Mouse (Mus musculus) brown adipose tissue, adult 24 weeks (tissue): Measurements from ENCODE around the gene Tbc1d1. TPM values are rescaled to one million over a fixed set of nuclear protein-coding genes. Genes with fewer than 3 reads are reported as not detected.
A peak's percentile ranks its signal among the peaks of the same experiment; 100 is the strongest.

Experiments used
- H3K27ac ChIP-seq: fragments of 200-500 bp; replicated peaks from 2 replicates; pipeline ENCODE4 v1.5.1; 2012; ENCODE audit warnings: low read depth, mild to moderate bottlenecking, low read length
- H3K4me1 ChIP-seq: fragments of 200-500 bp; 2 replicates; pipeline ENCODE4 v1.6.1; 2012; ENCODE audit warnings: low read length, mixed read lengths; ENCODE audit not compliant: control insufficient read depth, insufficient read depth, insufficient read length
- H3K4me3 ChIP-seq: fragments of 200-500 bp; 2 replicates; pipeline ENCODE4 v1.5.1; 2012; ENCODE audit warnings: low read depth, mild to moderate bottlenecking, low read length, moderate library complexity; ENCODE audit not compliant: insufficient read depth
- polyA plus RNA-seq: library from polyadenylated mRNA; stranded (reverse); fragments of >200 nt; gene quantifications from 2 replicates; pipeline ENCODE4 v1.2.4, GENCODE M21; 2012; ENCODE audit not compliant: missing spikeins, insufficient read depth, insufficient read length

Gene Tbc1d1
- polyA plus RNA-seq, 1 experiment = 5.6 TPM

DNA sequence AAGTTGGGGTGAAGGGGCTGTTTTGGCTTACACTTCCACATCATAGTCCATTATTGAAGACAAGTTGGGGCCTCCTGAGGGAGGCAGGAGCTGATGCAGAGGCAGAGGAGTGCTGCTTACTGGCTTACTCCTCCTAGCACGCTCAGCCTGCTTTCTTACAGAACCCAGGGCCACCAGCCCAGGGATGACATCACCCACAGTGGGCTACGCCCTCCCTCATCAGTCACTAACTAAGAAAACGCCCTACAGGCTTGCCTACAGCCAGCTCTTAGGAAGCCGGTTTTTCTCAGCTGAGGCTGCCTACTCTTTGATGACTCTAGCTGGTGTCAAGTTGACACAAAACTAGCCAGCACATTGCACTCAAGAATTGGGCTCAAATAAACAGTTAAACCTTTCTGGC, 126.5 kb downstream of the Tbc1d1 start:
- H3K4me3 ChIP-seq = no peak overlapping the region
- no peak overlapping the region for H3K27ac ChIP-seq
- no peaks in the 10 kb centered on the region for H3K4me1 ChIP-seq

- Histone ChIP-seq H3K4me1 (peaks cover 12% of the 10 kb centered on the region; the same call in 1 of the 2 replicates), H3K27ac (no peak overlapping the region), H3K4me3 (no peak overlapping the region)
Measured at GRCm38 (mm10) chr5:64285289-64285688, 129.2 kb downstream of the Tbc1d1 start.

GRCm38 (mm10) chr5:64285851-64286250, 129.7 kb downstream of the Tbc1d1 start:
- Histone ChIP-seq H3K27ac (no peak overlapping the region), H3K4me3 (no peak overlapping the region), H3K4me1 (peaks cover 15% of the 10 kb centered on the region)

GRCm38 (mm10) chr5:64287287-64287686, 131.2 kb downstream of the Tbc1d1 start:
- H3K27ac ChIP-seq = no peak overlapping the region
- H3K4me3 ChIP-seq = no peak overlapping the region

GRCm38 (mm10) chr5:64288031-64288928, 132.2 kb downstream of the Tbc1d1 start:
- Histone ChIP-seq H3K4me3 (no peak overlapping the region), H3K27ac (peak overlapping the region; percentile 36), H3K4me1 (peaks cover 15% of the 10 kb centered on the region)

More at GRCm38 (mm10) chr5:64287287-64287686, 131.2 kb downstream of the Tbc1d1 start:
- peaks cover 15% of the 10 kb centered on the region for H3K4me1 ChIP-seq

DNA sequence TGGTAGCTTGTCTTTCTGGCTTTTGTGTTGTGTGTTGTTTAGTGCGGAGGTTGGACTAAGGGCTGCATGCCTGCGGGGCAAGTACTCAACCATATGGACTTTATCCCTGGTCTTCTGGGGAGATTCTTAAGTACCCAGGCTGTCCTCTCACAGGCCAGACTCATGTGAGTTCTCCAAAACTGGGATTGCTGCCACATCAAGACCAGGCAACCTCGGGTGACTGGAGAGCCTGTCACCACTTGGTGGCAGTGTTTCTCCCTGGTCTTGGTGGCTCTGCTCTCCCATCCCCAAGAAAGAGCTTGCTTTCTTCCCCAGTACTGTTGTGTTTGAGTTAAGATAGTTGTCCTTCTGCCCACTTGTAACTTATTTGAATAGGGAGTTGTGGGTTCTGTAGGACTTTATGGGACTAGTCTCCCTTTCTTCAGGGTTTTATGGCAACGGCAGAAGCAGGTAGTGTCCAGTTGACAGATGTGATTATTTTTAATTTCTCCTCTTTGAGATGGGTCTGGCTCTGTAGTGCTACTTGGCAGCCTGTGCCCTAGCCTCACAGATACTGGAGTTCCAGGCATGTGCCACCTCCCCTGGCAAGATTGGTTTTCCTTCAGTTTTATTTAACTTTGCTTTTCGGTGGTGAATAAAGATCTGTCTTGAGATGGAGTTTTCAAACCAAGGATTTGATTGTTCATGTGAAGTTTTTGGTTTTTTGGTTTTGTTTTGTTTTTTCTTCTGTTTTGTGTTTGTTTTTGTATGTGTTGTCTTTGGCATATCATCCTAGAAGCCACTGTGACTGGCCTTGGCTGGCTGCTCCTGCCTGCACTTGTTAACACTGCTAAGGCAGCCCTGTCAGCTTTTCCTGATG, 133.3 kb downstream of the Tbc1d1 start:
- Histone ChIP-seq H3K4me1 (peaks cover 15% of the 10 kb centered on the region), H3K4me3 (no peak overlapping the region), H3K27ac (peak overlapping the region; percentile 56)

DNA sequence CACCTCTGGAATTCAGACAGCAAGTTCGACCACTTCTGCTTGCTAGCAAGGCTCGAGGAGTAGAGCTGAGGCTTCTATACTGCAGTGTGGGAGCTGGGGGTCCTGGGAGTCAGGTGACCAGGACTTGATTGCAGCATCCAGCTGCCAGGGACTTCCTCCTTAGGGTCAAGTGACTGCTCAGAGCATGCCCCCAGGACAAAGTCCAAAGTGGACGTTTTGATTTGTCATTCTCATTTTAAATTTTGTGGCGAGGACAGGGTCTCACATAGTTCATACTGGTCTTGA, 133.9 kb downstream of the Tbc1d1 start:
- no peak overlapping the region for H3K4me3 ChIP-seq
- H3K27ac ChIP-seq = peak overlapping the region; percentile 56
- H3K4me1 ChIP-seq = peaks cover 15% of the 10 kb centered on the region

GRCm38 (mm10) chr5:64291657-64292056, 135.6 kb downstream of the Tbc1d1 start:
- Histone ChIP-seq H3K4me1 (peaks cover 18% of the 10 kb centered on the region), H3K27ac (peak overlapping the region; percentile 57; the same call in 1 of the 2 replicates), H3K4me3 (no peak overlapping the region)

DNA sequence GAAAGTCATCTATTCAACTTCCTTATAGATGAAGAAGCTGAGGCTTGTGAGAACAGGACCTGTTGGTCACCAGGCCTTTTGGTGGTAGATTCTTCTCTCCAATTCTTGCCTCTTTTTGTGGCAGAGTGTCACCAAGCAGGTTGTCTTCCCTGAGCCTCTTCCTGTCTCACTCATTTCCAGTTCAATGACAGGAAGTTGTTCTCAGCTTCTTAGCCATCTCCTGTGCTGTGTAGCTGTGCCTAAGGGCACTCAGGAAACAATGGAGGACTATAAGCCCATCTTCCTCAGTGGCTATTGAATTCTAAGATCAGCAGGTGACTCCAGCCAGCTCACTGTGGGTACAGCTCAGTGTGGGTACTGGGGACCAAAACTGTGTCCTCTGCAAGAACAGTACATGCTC, 139.5 kb downstream of the Tbc1d1 start:
- no peak overlapping the region for H3K4me3 ChIP-seq
- H3K4me1 ChIP-seq = peaks cover 30% of the 10 kb centered on the region
- H3K27ac ChIP-seq = peak overlapping the region; percentile 45

DNA sequence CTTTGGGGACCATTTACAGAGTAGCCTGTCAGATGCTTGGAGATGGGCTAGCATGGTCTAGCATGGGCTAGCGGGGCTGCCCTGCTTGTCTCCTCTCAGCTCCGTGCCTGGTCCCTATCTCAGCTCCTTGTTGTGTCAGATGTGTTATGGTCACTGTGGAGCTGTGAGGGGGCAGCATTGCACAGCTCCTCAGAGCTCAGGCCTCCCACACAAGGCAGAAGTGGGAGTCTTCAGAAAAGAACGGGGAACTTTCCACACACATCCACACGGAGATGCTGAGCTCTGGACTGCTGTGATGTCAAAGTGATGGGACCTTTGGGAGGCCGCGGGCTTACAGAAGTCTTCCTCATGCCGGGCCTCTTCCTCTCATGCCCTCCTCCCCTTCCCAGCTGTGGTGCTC, 140.2 kb downstream of the Tbc1d1 start:
- Histone ChIP-seq H3K27ac (peak overlapping the region; percentile 96), H3K4me1 (peaks cover 37% of the 10 kb centered on the region), H3K4me3 (no peak overlapping the region)

- Histone ChIP-seq H3K4me1 (peaks cover 43% of the 10 kb centered on the region), H3K4me3 (no peak overlapping the region), H3K27ac (peak overlapping the region; percentile 96)
Measured at GRCm38 (mm10) chr5:64297100-64297499, 141.0 kb downstream of the Tbc1d1 start.

GRCm38 (mm10) chr5:64298331-64299036, 142.4 kb downstream of the Tbc1d1 start:
- Histone ChIP-seq H3K27ac (peak overlapping the region; percentile 96), H3K4me3 (no peak overlapping the region), H3K4me1 (peaks cover 47% of the 10 kb centered on the region)

GRCm38 (mm10) chr5:64299508-64300324, 143.6 kb downstream of the Tbc1d1 start:
- H3K4me3 ChIP-seq = no peak overlapping the region
- peaks cover 47% of the 10 kb centered on the region for H3K4me1 ChIP-seq
- H3K27ac ChIP-seq = peak overlapping the region; percentile 56

DNA sequence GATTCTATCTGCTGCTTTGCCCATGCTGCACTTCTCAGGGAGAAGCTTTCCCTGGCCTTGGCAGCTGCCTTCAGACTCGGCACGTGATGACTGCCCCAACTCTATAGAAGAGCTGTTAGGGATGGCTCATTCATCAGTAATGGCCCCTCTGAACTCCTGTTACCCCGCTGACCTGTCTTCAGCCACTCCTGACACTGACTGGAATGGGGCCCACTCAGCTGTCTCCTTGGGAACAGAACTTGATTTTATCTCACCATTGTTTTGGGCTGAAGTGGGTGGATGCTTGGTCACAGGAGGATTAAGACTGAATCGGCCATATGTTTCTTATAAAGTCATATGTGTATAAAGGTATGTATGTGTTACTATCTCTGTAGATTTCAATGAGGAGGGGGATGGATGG, 145.1 kb downstream of the Tbc1d1 start:
- no peak overlapping the region for H3K4me3 ChIP-seq
- H3K4me1 ChIP-seq = peaks cover 47% of the 10 kb centered on the region
- H3K27ac ChIP-seq = peak overlapping the region; percentile 39; the same call in 1 of the 2 replicates
